Mouse (Mus musculus): ENCODE data around the gene Tmsb15b1. TPM values are rescaled to one million over a fixed set of nuclear protein-coding genes. Genes with fewer than 3 reads are reported as not detected.

Gene Tmsb15b1
- polyA plus RNA-seq, 1 experiment = 1.3 TPM

Other genes starting within 250 kb of the Tmsb15b1 start
- gene Morf4l2, start 233.2 kb downstream of the Tmsb15b1 start, polyA plus RNA-seq (2012; rRNA removed) = 49.2 and 52.1 TPM in 2 replicates
- not detected in 2 replicates for gene Glra4, start 196.7 kb downstream of the Tmsb15b1 start, polyA plus RNA-seq (2012; rRNA removed)
- gene Plp1, start 154.2 kb downstream of the Tmsb15b1 start, polyA plus RNA-seq (2012; rRNA removed) = 1.8 and 2.5 TPM in 2 replicates
- gene Rab9b, start 108.1 kb downstream of the Tmsb15b1 start, polyA plus RNA-seq (2012; rRNA removed) = 0.06 and 0.07 TPM in 2 replicates
- not detected in 2 replicates for gene H2bfm, start 49.5 kb downstream of the Tmsb15b1 start, polyA plus RNA-seq (2012; rRNA removed)
- gene Tmsb15b2, start 1.4 kb downstream of the Tmsb15b1 start, polyA plus RNA-seq (2012; rRNA removed) = 0.41 TPM in 1 of 2 replicates, not detected in the other
- 0.84 and 0.99 TPM in 2 replicates for gene Tmsb15l, start within 50 bp of the Tmsb15b1 start, polyA plus RNA-seq (2012; rRNA removed)
- gene Zcchc18, start 16.3 kb upstream of the Tmsb15b1 start, polyA plus RNA-seq (2012; rRNA removed) = 1.6 and 1.7 TPM in 2 replicates
- 2.7 and 4.6 TPM in 2 replicates for gene Slc25a53, start 61.4 kb upstream of the Tmsb15b1 start, polyA plus RNA-seq (2012; rRNA removed)
- gene Fam199x, start 72.7 kb upstream of the Tmsb15b1 start, polyA plus RNA-seq (2012; rRNA removed) = 0.46 and 0.77 TPM in 2 replicates
- not detected in 2 replicates for gene Esx1, start 145.2 kb upstream of the Tmsb15b1 start, polyA plus RNA-seq (2012; rRNA removed)

All from large intestine, adult 2 months (tissue).